Mouse (Mus musculus): ENCODE measurements around the gene Thsd4.

GRCm38 (mm10) chr9:60259626-60260025 is 262.2 kb downstream of the Thsd4 start:
- TF ChIP-seq GATA1 (IDR thresholded peaks at IDR 0.05; ENCODE audit: borderline replicate concordance, low read length) (no peak), FLI1 (IDR thresholded peaks at IDR 0.05; ENCODE audit: low read length) (no peak)
